Mouse (Mus musculus) embryo, embryonic 10.5 days (tissue): ENCODE measurements around the gene Psma5.
"Not testable (repeated sequence)": the region's sequence is repeated elsewhere in the genome, so short reads cannot be mapped to it uniquely, and the experiment has no call there.

Experiments used
- DNase-seq: peaks from one replicate; pipeline ENCODE4 v3.0.0-alpha.2; 2015; ENCODE audit warnings: low spot score

Psma5 gene

DNA sequence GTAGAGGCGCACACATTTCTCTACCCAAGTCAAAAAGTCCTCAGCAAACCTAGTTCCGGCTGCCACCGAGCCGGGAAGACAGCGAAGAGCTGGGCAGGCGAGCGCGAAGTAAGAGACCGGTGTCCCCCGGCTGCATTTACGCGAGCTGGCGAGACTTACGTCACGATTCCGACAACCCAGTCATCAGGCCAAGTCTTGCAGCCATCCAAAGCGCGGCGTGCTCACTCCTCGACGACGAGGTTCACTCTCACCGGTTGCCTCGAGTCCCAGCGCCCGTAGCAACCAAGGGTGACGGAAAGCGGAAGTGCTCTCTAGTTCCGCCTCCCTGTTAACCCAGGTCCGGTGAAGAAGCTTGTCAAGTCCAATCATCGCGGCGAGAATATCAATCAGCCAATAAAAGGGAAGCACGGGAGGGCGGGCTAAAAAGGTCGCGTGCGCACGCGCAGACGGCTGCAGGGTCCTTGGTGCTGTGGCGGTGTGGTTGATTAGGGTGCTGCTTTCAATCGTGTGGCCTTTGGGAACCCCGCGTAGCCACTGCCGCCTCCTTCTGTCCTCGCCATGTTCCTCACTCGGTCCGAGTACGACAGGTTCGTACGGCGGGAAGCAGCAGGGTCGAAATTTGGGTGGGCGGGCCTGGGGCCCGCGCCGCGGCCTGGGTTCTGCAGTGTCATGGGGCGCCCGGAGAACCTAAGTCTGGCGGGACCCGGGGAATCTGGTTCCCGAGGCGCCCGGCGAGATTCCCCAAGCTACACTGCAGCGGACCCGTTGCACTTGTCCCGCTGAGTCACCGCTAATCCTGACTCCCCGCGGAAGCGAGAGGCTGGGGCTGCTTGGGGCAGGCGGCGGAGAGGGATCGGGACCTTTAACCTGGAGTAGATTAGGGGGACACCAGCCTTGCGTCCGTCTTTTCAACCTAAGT lies at the start of gene Psma5:
Gene Psma5, plus strand, starts transcription at position 208 of the 919 bp plus-strand sequence.
- DNase-seq: peak; percentile 99

DNA sequence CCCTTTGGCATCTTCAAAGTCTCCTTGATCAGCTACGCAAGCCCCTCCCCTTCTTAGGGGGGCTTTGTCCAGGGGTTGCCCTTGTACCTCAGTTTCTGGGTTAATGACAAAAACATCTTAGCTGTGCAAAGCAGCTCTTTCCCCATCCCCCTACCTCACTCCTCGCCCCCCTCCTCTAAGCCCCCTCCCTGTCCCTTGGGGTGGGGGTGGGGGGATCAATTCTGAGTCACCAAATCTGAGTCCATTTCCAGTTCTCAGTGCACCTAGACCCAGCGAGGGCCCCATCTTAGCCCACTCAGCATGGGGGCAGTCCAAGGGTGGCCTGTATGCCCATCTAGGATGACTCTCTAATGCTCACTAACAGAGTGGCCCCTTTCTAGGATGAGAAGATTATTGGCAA lies 47.7 kb upstream of the Psma5 start:
- DNase-seq: no peak

DNA sequence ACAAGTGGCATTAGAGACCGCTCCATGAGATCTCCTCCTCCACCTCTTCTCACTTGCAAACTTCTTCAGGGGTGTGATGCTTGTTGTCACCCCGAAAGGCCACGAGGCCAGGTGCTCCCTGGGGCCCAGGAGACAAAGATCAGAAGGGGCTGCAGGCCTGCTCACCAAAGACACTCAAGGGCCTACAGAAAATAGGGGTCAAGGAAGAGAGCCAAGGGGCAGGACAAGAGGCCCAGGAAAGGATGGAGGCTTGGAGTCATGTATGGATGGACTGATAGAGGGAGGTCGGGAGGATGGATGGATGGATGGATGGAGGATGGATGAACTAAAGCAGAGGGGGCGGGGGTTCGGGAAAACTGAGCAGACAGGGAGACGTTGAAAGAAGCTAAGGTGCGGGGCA lies 47.2 kb upstream of the Psma5 start:
- DNase-seq: peak; percentile 44

DNA sequence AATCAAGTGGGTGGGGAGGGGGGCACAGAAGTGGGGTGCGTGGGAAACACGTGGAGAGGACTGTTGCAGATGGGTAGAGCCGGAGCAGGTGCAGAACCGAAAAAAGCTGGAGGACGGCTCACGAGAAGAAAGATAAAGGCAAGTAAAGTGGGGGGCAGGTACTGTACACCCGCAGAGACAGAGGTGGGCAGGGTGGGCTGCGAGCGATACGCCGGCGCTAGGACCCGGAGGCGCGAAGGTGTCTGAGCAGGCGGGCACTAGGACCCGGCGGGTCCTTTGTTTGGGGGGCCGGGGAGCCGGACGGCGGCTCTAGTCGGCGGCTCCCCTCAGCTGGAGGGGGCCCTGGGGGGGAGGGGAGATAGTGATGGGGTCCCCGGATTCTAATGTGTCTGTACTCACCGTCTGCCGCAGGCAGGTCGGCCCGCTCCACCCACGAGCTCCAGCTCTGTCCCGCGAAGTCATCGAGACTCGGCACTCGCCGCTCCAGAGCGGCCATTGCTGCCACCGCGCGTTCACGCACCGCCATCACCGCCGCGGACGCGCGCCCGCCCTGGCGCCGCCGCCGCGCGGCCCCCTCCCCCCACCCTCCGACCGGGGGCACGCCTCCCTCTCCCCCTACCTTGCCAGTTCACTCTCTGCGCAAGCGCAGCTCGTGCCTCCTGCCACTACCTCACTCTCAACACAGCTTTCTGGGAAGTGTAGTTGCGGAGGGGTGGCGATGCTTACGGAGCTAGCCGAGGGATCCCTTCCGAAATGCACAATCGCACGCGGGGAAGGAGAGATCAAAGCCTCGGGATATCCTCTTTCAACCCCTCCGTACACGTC lies 46.6 kb upstream of the Psma5 start:
- peak; percentile 98 for DNase-seq

DNA sequence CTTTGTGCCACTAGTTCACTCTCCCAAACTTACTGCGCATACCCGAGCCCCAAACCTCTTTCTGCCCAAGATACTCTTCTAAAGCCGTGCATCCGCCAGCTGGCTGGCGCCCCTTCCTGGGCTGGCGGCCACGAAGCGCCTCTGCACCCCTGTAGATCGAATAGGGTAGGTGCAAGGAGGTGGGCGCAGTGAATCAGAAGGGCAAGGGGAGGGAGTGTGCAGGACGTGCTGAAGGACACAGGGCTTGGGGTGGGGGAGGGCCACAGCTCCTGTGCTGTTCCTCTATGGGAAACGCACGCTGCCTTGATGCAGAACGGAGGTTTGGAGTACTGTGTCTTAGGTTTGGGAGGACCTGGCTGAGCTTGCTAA lies 46.0 kb upstream of the Psma5 start, which contains the start of gene Atxn7l2:
Gene Atxn7l2, minus strand, starts transcription at position 164 of the 369 bp plus-strand sequence.
- peak; percentile 83 for DNase-seq

DNA sequence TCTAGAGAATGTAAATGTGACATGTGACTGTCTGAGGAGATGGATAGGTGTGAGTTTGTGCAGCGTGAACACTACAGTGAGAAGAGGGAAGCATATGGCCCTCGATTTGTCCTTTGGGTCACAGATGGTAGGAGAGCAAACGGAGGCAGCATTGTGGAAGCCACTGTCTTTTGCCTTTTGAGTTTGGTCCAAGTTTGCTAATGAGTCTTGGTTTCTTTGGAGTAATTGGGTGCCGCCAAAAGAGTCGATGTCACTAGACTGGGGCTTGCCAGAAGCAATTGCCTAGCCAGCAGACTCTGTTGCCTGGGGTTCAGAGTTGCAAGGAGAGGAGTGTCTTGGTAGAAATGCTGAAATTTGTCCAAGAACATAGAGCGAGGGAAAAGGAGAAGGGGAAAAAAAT lies 44.9 kb upstream of the Psma5 start:
- DNase-seq: no peak

DNA sequence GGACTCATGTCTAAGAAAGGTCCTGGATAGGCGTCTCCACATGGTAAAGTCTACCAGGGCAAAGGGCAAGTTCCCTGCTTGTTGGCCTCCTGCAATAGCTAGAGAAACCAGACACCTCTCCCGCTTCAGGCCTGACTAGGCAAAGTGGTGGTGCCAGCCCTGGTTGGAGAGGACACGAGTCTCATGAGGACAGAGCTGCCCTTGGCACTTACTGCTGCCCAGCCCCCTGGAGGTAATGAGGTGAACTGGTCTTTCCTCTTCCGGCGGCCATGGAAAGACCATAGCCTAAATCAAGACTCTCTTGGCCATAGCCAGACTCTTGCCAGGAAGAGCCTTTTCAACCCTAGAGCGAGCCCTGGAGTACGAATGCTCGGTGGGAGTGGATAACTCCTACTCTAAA lies 44.3 kb upstream of the Psma5 start:
- no peak for DNase-seq

DNA sequence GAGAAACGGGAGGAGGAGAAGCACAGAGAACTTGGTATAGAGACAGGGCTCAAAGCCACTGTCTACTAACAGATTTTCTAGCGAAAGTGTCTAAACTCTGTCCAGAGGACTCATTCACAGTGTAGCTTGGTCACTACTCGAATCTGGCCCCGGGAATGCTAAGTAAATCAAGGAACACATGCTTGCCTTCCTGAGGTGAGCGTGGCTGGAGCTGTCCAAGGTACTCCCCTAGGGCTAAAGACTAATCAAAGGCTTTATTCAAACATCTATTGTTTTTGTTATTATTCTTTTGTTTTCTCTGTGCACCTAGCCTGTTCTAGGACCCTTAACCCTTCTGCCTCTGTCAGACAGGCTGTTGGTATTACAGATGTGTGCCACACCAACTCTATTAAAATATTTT lies 42.0 kb upstream of the Psma5 start:
- peak; percentile 60 for DNase-seq

DNA sequence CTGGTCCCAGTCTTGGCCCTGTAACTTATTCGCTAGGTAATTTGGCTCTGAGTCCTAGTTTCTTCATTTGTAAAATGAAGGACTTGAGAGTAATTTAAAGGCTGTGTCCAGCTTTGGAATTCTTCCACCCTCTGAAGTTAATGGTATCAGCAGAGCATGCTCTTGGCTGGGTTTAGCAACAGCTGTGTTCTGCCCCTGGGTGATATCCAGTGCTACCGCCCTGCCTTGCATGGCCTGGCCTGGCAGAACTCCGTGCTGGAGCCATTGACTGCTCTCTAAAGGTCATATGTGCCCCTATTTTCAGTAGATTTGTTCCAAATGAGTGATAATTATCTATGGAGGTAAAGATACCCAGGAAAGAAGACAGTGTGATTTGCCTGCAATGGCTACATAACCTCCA lies 36.1 kb upstream of the Psma5 start:
- DNase-seq: no peak

DNA sequence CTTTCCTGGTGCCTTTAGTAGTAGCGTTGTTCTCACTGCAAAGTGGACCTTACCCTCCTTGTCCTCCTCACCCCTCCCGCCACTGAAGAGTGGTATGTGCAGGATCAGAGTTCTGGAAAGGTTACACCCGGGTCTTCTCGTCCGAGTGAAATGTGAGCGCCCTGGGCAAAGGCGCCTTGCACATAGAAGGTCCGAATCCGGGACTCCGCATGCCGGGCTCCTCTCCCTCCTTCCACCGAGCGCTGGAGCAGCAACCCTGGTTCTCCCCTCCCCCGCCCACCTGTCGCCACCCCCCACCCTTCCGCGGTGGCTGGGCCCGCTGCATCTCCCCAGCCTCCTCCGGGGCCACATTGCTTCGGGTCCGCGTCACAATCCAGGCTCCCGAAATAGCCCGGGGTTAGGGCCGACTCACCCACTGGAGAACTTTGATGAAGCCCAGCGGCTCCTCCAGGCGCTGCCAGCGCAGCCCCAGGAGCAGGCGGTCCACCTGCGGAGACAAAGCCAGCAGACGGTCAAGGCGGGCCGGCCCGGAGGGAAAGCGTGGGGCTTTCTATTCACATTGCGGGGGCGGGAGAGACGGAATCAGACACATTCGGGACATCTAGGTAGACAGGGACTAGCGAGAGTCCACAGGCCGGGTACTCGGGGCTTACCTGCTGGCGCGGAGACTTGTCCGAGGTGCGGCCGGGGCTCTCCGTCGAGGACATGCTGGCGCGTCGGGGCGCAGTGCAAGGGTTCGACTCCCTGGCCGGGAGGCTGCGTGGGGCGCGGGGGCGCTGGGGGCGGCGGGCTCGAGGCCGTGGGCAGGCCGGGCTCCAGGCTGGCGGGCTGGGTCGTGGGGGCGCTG lies 30.8 kb upstream of the Psma5 start:
- peak; percentile 42 for DNase-seq

DNA sequence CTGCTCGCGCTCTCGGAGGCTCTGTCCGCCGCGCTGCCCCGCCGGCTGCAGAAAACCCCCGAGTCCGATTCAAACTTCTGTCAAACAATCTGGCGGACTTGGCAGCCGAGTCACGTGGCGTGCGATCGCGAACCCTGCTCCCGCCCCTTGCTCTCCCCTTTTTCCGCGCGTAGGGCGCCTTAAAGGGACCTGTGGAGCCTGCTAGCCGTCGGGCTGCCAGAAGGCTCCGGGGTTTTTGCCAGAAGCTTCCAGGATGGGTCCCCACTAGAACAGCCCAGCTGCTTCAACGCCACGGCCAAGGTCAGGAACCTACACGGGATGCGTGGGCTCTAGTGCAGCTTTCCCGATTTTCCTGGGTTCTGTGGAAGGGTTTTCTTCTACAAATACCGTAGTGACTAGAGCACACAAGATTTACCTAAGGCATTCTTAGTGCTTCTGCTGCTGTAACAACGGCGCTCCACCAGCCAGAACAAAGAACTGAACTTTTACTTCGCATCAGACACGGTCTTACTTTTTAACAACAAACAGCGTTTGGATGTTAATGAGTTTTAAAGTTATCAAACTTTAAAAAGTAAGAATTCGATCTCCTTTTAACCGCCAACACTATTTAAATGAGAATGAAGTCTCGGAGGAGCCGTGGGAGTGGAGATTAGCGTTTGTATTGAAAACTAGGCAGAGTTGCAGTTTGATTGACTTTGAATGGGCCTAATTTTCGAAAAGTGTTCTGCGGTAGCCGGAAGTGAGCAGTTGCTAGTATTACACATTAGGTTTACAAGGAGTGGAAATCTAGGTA lies 30.0 kb upstream of the Psma5 start, which contains the start of gene Sypl2:
Gene Sypl2, minus strand, starts transcription at position 91 of the 793 bp plus-strand sequence.
- peak; percentile 68 for DNase-seq

DNA sequence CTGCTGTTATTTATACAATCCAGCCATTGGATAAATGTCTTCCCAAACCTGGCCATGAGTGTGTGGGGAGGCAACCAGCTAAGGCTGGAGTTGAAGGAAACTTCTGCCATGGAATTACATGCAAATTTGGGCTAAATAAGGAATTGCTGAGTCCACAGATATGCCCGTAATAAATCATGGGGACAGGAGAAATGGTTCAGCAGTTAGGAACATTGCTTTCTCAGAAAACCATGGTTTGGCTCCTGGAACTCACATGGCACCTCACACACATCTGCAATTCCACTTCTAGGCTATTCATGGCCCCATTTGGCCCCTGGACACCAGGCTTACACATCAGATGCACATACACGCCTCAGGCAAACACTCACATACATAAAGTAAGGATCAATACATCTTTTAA lies 29.2 kb upstream of the Psma5 start:
- DNase-seq: no peak

DNA sequence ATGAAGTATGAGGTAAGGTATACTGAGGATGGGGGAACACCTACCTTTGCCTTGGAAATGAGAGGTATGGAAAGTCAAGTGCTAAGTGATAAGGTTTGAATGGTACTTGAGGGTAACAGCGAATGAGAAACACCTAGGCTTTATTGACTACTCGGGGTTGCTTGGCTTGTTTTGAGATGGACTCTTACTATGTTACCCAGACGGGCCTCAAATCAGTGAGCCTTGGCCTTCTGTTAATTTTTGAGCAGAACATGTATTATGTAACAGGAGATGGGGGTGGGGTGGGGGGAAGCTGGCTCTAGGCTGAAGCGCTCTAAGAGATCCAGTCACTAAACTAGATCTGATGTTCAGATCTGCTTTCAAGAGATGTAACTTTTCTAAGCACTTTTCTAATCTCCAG lies 25.1 kb upstream of the Psma5 start:
- no peak for DNase-seq

DNA sequence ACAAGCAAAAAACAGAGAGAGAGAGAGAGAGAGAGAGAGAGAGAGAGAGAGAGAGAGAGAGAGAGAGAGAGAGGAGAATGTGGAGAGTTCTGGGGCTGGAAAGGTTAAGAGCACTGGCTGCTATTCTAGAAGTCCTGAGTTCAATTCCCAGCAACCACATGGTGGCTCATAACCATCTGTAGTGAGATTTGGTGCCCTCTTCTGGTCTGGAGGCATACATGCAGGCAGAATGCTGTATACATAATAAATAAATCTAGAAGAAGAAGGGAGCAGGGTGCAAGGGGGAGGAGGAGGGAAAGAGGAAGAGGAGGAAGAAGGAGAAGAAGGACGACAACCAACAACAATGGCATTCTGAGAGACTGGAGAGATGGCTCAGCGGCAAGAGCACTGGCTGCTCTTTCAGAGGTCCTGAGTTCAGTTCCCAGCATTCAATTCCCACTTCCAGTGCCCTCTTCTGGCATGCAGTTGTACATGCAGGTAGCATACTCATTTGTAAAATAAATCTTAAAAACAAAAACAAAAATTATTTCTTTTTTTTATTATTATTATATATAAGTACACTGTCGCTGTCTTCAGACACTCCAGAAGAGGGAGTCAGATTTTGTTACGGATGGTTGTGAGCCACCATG lies 19.1 kb upstream of the Psma5 start:
- not testable (repeated sequence) for DNase-seq

DNA sequence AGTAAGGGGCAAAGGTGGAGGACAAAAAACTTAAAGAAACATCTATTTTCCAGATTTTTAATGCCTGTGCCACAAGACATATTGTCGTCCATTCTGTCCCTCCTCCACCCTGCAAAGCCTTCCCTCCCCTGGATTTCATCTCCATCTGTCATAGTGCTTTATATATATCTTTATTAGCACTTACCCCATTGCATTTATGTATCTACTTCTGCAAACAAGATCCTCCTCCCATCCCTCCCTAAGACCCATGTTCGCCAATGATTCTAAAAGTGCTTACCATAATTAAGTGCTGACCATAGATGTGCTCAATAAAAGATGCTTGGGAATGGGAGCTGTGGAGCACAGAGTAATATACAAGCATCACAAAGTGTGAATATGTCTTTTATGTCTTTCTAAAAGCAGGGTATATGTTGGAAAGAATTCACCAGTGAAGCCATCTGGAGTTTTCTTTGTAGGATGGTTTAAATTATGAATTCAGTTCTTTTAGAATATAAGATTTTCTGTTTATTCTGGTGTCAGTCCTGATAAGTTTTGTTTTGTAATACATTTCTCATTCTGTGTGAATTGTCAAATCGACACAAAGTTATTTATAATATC lies 15.4 kb upstream of the Psma5 start:
- DNase-seq: no peak

DNA sequence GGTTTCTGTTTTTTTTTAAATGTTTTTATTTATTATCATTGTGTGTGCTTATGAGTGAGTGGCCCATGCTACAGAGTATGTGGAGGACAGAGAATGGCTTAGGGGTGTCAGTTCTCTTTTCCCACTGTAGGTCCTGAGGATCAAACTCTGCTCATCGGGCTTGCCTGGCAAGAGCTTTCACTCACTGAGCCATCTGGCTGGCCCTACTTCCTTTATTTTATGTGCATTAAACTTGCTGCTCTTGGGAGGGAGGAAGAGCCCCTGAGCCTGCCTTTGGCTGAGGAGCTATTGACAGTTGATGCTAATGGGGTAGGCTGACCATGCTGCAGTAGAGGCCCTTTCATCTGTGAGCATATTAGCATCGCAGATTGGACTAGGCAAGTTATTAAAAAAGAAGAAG lies 9.9 kb upstream of the Psma5 start:
- no peak for DNase-seq

DNA sequence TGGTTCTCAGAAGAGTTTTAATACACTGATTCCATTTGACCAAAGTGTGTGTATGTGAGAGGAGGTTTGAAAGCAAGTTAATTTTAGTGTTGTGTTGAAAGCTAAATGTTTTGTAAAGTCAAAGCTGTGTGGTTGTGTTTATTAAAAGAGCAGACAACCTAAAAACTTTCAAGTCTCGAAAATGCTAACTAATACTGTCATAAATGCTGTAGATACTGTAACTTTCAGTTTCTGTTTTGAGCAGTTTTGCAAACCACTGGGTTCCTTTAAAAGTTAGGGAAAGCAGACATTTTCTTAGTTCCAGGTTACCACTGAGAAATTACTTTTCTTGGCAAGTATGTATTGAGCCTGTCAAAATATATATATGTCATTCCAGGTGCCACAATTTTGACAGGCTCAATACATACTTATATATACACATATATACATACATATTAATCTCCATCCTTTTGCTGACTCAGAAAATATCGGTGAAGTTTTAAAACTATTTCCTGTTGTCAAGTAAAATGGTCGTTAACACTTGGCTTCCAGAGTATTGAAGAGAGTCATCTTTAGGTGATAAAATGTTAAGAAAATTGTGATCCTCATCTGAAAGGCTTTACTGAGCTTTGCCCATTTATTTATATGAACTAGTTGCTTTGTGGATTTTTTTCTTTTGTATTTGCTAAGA lies 1.2 kb downstream of the Psma5 start:
- no peak for DNase-seq

DNA sequence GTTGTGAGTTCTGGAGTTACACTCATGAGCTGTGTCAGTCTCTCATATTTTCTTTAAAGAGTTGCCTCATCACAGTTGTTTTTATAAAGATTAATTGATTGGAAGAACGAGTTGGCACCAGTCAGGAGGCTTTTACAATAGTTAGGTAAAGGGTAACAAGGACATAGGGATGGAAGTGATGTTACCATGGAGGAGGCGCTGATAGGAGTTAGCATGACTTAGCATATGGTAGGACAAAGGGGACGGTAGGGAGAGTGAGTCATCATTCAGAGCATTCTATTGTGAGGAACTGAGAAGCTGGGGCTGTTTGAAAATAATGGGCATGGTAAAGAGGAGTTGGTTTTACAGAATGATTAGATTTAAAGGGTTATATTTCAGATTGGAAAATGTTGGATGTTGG lies 2.6 kb downstream of the Psma5 start:
- no peak for DNase-seq

DNA sequence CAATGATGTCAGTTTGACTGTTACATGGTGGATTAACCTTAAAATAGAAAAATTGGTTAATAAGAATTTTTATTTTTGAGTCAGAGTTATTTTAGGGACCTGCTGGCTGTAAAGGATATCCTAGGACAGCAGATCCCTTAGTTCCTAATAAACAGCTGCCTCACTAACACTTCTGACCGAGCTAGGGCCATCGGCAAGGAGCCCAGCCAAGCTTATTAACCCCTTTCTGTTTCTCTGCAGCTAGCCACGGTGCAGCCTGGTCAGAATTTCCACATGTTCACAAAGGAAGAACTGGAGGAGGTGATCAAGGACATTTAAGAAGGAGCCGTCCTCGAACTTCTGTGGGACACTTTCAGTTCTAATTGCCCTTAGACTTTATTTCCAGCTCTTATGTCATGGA lies 22.8 kb downstream of the Psma5 start:
- not testable (repeated sequence) for DNase-seq
